Mouse (Mus musculus) kidney, postnatal 0 days (tissue): ENCODE results near the gene Stau1. TPM values are rescaled to one million over a fixed set of nuclear protein-coding genes. Genes with fewer than 3 reads are reported as not detected.

ENCODE experiments used
- ATAC-seq: fragments of 200-750 bp; cut with Nextera tagmentation; replicated peaks from 2 replicates; pipeline ENCODE4 v1.8.0; 2017; ENCODE audit warnings: low read depth, moderate number of reproducible peaks, moderate TSS enrichment, moderate library complexity; ENCODE audit not compliant: low FRiP score
- DNase-seq: peaks from one replicate; pipeline ENCODE4 v3.0.0-alpha.2; 2016; ENCODE audit warnings: low spot score
- H3K27ac ChIP-seq: fragments of 300-500 bp; sonication (generic); 2 replicates; pipeline ENCODE4 v1.5.1; 2014; ENCODE audit warnings: mild to moderate bottlenecking
- H3K27me3 ChIP-seq: fragments of 300-500 bp; sonication (generic); 2 replicates; pipeline ENCODE4 v1.6.1; 2014; ENCODE audit warnings: low read length, mixed read lengths; ENCODE audit not compliant: insufficient read depth
- H3K36me3 ChIP-seq: fragments of 300-500 bp; sonication (generic); 2 replicates; pipeline ENCODE4 v1.6.1; 2014; ENCODE audit warnings: low read length, mixed read lengths; ENCODE audit not compliant: insufficient read depth
- H3K4me1 ChIP-seq: fragments of 300-500 bp; sonication (generic); replicated peaks from 2 replicates; pipeline ENCODE4 v1.6.1; 2014; ENCODE audit warnings: antibody characterized with exemption, low read length, mixed read lengths; ENCODE audit not compliant: insufficient read depth
- H3K4me2 ChIP-seq: fragments of 300-500 bp; sonication (generic); 2 replicates; pipeline ENCODE4 v1.6.1; 2014; ENCODE audit warnings: mild to moderate bottlenecking, low read length, moderate library complexity, mixed read lengths
- H3K4me3 ChIP-seq: fragments of 300-500 bp; sonication (generic); replicated peaks from 2 replicates; pipeline ENCODE4 v1.5.1; 2014; ENCODE audit warnings: low read depth, low read length
- H3K9ac ChIP-seq: fragments of 300-500 bp; sonication (generic); 2 replicates; pipeline ENCODE4 v1.6.1; 2014; ENCODE audit warnings: low read depth, low read length
- H3K9me3 ChIP-seq: fragments of 300-500 bp; sonication (generic); replicated peaks from 2 replicates; pipeline ENCODE4 v1.6.1; 2016; ENCODE audit warnings: low read length, inconsistent platforms, mixed read lengths
- CTCF ChIP-seq: IDR thresholded peaks from 2 replicates; pipeline ENCODE4 v1.5.1; 2016; ENCODE audit warnings: antibody characterized with exemption, low read depth, mild to moderate bottlenecking, moderate library complexity
- WGBS: fragments of 180-500 bp; shearing (Covaris S2); extraction: QIAGEN DNeasy Blood & Tissue Kit; methylation state at CpG from one replicate; pipeline ENCODE4 v1.1.7; 2014; 5-methylcytosine and 5-hydroxymethylcytosine counted together
- polyA plus RNA-seq: library from polyadenylated mRNA; unstranded; fragments of >200 nt; fragmentation: Nextera tagmentation; extraction: Ambion mirVana; gene quantifications from 2 replicates; pipeline ENCODE4 v1.2.1, GENCODE M21; 2015

Stau1 gene
- polyA plus RNA-seq, 1 experiment from 2014 or later: 61.4 TPM

- TF ChIP-seq CTCF: no peak; the same call in 1 of the 2 replicates
- Histone ChIP-seq H3K9me3 (no peaks in the 10 kb centered on the region), H3K9ac (no peak overlapping the region), H3K4me2 (no peak overlapping the region), H3K27me3 (no peaks in the 10 kb centered on the region), H3K36me3 (peaks cover 75% of the 10 kb centered on the region), H3K4me1 (no peaks in the 10 kb centered on the region), H3K27ac (no peak overlapping the region), H3K4me3 (no peak overlapping the region)
- 97% methylated on average over 4 of the region's 4 CpGs for WGBS
- no peak for DNase-seq
- ATAC-seq: no peak
Measured at GRCm38 (mm10) chr2:167030507-167030906, 34.4 kb upstream of the Stau1 start.

GRCm38 (mm10) chr2:167028553-167028952 is 32.5 kb upstream of the Stau1 start:
- Histone ChIP-seq H3K4me1 (no peaks in the 10 kb centered on the region), H3K4me2 (no peak overlapping the region), H3K36me3 (peaks cover 75% of the 10 kb centered on the region), H3K9ac (no peak overlapping the region), H3K9me3 (no peaks in the 10 kb centered on the region), H3K4me3 (no peak overlapping the region), H3K27me3 (no peaks in the 10 kb centered on the region), H3K27ac (no peak overlapping the region)
- TF ChIP-seq CTCF: no peak
- ATAC-seq (no peak), DNase-seq (no peak)
- WGBS: 94% methylated on average over 7 of the region's 7 CpGs

GRCm38 (mm10) chr2:167019396-167019795 is 23.3 kb upstream of the Stau1 start:
- Histone ChIP-seq H3K9ac (no peak overlapping the region), H3K4me3 (no peak overlapping the region), H3K9me3 (no peaks in the 10 kb centered on the region), H3K4me1 (peaks cover 6% of the 10 kb centered on the region; the same call in 1 of the 2 replicates), H3K4me2 (no peak overlapping the region), H3K27ac (no peak overlapping the region), H3K36me3 (peaks cover 45% of the 10 kb centered on the region), H3K27me3 (no peaks in the 10 kb centered on the region)
- DNase-seq (no peak), ATAC-seq (no peak)
- 86% methylated on average over 10 of the region's 10 CpGs for WGBS
- no peak for TF ChIP-seq CTCF

- peaks cover 15% of the 10 kb centered on the region for H3K36me3 ChIP-seq
- WGBS: under 1% methylated on average over 21 of the region's 21 CpGs
- no peak for DNase-seq
Measured at GRCm38 (mm10) chr2:167015382-167015718, 19.3 kb upstream of the Stau1 start.

GRCm38 (mm10) chr2:167014702-167015381 is 18.7 kb upstream of the Stau1 start, which contains the start of gene Ddx27:
Gene Ddx27 (plus strand): TSS chr2:167015193.
- peak within 1 kb of the TSS; percentile 79 for H3K27ac ChIP-seq
- peaks cover 10% of the 10 kb centered on the region; the same call in 1 of the 2 replicates for H3K36me3 ChIP-seq
- peak within 1 kb of the TSS; percentile 83 for H3K9ac ChIP-seq
- H3K4me2 ChIP-seq: peak within 1 kb of the TSS; percentile 92
- DNase-seq (peak; percentile 93), ATAC-seq (peak; percentile 80)
- no peaks in the 10 kb centered on the region for H3K9me3 ChIP-seq
- 2% methylated on average over 37 of the region's 37 CpGs for WGBS
- peaks cover 6% of the 10 kb centered on the region; the same call in 1 of the 2 replicates for H3K4me1 ChIP-seq
- H3K4me3 ChIP-seq: peak within 1 kb of the TSS; percentile 90
- no peaks in the 10 kb centered on the region for H3K27me3 ChIP-seq
- peak; percentile 15; the same call in 1 of the 2 replicates for TF ChIP-seq CTCF

More at GRCm38 (mm10) chr2:167015382-167015718, 19.3 kb upstream of the Stau1 start:
- Histone ChIP-seq H3K9ac (peak overlapping the region; percentile 83), H3K27me3 (no peaks in the 10 kb centered on the region), H3K4me3 (peak overlapping the region; percentile 90), H3K4me1 (peaks cover 6% of the 10 kb centered on the region; the same call in 1 of the 2 replicates), H3K4me2 (peak overlapping the region; percentile 92), H3K9me3 (no peaks in the 10 kb centered on the region), H3K27ac (peak overlapping the region; percentile 79)
- peak; percentile 37 for ATAC-seq
- TF ChIP-seq CTCF: no peak

GRCm38 (mm10) chr2:167010546-167010945 is 14.4 kb upstream of the Stau1 start:
- no peak for TF ChIP-seq CTCF
- WGBS: 88% methylated on average over 3 of the region's 3 CpGs
- DNase-seq (no peak), ATAC-seq (no peak)
- no peak overlapping the region for H3K4me3 ChIP-seq
- no peaks in the 10 kb centered on the region for H3K36me3 ChIP-seq
- no peaks in the 10 kb centered on the region for H3K9me3 ChIP-seq
- no peak overlapping the region for H3K4me2 ChIP-seq
- no peak overlapping the region for H3K27ac ChIP-seq
- no peak overlapping the region for H3K9ac ChIP-seq
- H3K4me1 ChIP-seq: no peaks in the 10 kb centered on the region
- no peaks in the 10 kb centered on the region for H3K27me3 ChIP-seq
